Mouse (Mus musculus): ENCODE measurements around the gene Slc9a2.

GRCm38 (mm10) chr1:40797348-40797747 lies 117.0 kb downstream of the Slc9a2 start:
- TF ChIP-seq CTCF (IDR thresholded peaks at IDR 0.05; ENCODE audit: extremely low read depth, insufficient read depth, low read length) (peak; percentile 77), POLR2A (IDR thresholded peaks at IDR 0.05; ENCODE audit: extremely low read depth, insufficient read depth, low read length) (no peak)
